Mouse (Mus musculus): ENCODE results near the gene Akap2. TPM values are rescaled to one million over a fixed set of nuclear protein-coding genes. Genes with fewer than 3 reads are reported as not detected.

Akap2 gene
- polyA plus RNA-seq, 1 experiment from 2014 or later = 38.2 TPM

DNA sequence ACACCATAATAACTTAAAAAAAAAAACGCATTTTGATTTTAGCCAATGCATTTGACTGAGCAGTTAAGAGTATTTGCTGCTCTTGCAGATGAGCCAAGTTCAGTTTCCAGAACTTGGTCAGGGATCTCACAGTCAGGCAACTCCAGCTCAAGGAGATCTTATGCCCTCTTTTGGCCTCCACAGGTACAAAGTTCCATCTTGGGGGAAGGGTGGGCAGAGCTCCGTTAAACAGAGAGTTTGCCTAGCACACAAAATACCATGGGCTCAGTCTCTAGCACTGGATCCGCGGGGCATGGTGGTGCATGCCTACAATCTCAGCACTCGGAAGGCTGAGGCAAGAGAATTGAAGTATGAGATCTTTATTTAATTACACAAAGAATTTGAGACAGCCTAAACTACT lies 14.9 kb downstream of the Akap2 start:
- 88% methylated on average over 5 of the region's 5 CpGs for WGBS
- DNase-seq (ENCODE audit: low spot score) (no peak), ATAC-seq (ENCODE audit: low FRiP score) (no peak)
- H3K4me3 ChIP-seq (ENCODE audit: low read depth, low read length) = no peak overlapping the region
- no peak overlapping the region for H3K9ac ChIP-seq (ENCODE audit: low read depth, low read length)
- H3K27ac ChIP-seq (ENCODE audit: low read depth, low read length) = no peak overlapping the region
- no peaks in the 10 kb centered on the region for H3K36me3 ChIP-seq (ENCODE audit: control insufficient read depth, insufficient read depth, low read length)
- H3K27me3 ChIP-seq (ENCODE audit: control insufficient read depth, insufficient read depth, low read length) = no peaks in the 10 kb centered on the region
- no peaks in the 10 kb centered on the region for H3K9me3 ChIP-seq (ENCODE audit: control insufficient read depth, low read length)
- H3K4me2 ChIP-seq (replicated peaks; ENCODE audit: low read depth, low read length) = no peak overlapping the region
- H3K4me1 ChIP-seq (replicated peaks; ENCODE audit: control insufficient read depth, insufficient read depth, low read length) = no peaks in the 10 kb centered on the region

DNA sequence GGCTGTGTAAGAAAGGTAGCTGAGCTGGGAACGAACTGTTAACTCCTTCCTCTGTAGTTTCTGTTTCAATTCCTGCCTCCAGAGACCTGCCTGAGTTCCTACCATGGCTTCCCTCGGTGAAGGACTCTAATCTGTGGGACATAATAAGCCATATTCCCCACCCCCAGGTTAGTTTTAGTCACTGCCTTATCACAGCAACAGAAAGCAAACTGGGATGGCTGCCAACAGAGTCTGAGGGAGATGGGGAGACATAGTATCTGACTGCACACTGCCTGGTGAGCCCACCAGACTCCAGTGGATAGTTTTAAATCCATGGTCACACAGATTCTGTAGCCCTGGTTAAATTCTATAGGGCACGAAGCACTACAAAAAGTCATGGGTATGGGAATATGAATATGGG lies 16.0 kb downstream of the Akap2 start:
- no peak for DNase-seq (ENCODE audit: low spot score)
- WGBS = 87% methylated on average over 3 of the region's 3 CpGs
- H3K9me3 ChIP-seq (ENCODE audit: control insufficient read depth, low read length) = no peaks in the 10 kb centered on the region
- H3K36me3 ChIP-seq (ENCODE audit: control insufficient read depth, insufficient read depth, low read length) = no peaks in the 10 kb centered on the region
- no peaks in the 10 kb centered on the region for H3K27me3 ChIP-seq (ENCODE audit: control insufficient read depth, insufficient read depth, low read length)
- H3K4me2 ChIP-seq (replicated peaks; ENCODE audit: low read depth, low read length) = no peak overlapping the region
- no peak overlapping the region for H3K9ac ChIP-seq (ENCODE audit: low read depth, low read length)
- H3K27ac ChIP-seq (ENCODE audit: low read depth, low read length) = no peak overlapping the region
- H3K4me3 ChIP-seq (ENCODE audit: low read depth, low read length) = no peak overlapping the region
- no peak for ATAC-seq (ENCODE audit: low FRiP score)
- no peaks in the 10 kb centered on the region for H3K4me1 ChIP-seq (replicated peaks; ENCODE audit: control insufficient read depth, insufficient read depth, low read length)

DNA sequence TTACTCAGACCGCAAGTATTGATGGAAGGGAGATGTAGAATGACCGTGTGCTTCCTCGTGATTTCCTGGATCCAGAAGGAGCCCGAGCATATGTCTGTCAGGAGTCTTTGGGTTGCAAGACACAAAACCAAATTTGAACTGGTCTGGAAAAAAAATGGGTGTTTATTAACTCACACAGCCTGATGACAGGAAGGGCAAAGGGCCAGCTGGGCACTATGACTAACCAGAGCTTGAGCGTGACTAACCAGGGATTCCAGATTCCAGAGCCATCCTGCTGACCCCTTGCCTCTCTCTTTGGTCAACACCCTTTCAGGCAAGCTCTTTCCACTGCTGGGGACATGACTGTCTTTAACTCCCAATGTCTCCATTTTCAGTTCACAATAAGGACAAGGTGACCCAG lies 18.0 kb downstream of the Akap2 start:
- Histone ChIP-seq H3K36me3 (ENCODE audit: control insufficient read depth, insufficient read depth, low read length) (no peaks in the 10 kb centered on the region), H3K4me3 (ENCODE audit: low read depth, low read length) (no peak overlapping the region), H3K4me2 (replicated peaks; ENCODE audit: low read depth, low read length) (no peak overlapping the region), H3K9me3 (ENCODE audit: control insufficient read depth, low read length) (no peaks in the 10 kb centered on the region), H3K4me1 (replicated peaks; ENCODE audit: control insufficient read depth, insufficient read depth, low read length) (no peaks in the 10 kb centered on the region), H3K27me3 (ENCODE audit: control insufficient read depth, insufficient read depth, low read length) (no peaks in the 10 kb centered on the region), H3K9ac (ENCODE audit: low read depth, low read length) (no peak overlapping the region), H3K27ac (ENCODE audit: low read depth, low read length) (no peak overlapping the region)
- ATAC-seq (ENCODE audit: low FRiP score) (no peak), DNase-seq (ENCODE audit: low spot score) (no peak)
- 86% methylated on average over 5 of the region's 5 CpGs for WGBS

DNA sequence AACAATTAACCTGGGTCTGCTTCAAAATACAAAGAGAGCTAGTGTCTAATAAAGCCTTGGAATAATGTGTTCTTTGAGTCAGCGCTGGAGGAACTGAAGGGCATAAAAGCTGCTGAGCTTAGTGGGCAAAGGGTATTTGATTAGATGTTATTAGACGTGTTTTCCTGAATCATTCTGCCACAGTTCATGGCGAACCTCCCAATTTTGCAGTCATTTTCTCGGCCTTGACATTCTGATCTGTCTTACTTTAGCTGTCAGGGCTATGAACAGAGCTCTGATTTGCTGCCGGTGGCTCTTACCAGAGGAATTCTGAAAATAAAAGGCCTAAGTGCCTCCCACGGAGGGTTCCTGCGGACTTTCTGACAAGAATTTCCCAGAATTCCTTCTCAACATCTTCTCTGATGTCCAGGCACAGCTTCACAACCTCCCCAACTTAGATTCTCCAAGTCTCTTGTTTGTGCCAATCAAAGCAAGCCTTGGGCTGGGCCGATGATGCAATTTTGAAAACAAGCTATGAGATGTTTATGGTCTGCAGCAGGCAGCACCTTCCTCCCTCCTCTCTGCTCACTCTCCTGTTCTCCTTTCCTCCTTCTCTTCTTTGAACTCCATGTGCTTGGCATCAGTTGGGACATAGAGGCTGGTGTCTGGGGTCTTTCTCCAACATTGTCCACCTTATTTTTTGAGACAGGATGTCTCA lies 21.5 kb downstream of the Akap2 start:
- no peak overlapping the region for H3K27ac ChIP-seq (ENCODE audit: low read depth, low read length)
- no peaks in the 10 kb centered on the region for H3K9me3 ChIP-seq (ENCODE audit: control insufficient read depth, low read length)
- H3K4me3 ChIP-seq (ENCODE audit: low read depth, low read length) = no peak overlapping the region
- ATAC-seq (ENCODE audit: low FRiP score) (no peak), DNase-seq (ENCODE audit: low spot score) (no peak)
- no peaks in the 10 kb centered on the region for H3K4me1 ChIP-seq (replicated peaks; ENCODE audit: control insufficient read depth, insufficient read depth, low read length)
- no peak overlapping the region for H3K9ac ChIP-seq (ENCODE audit: low read depth, low read length)
- H3K4me2 ChIP-seq (replicated peaks; ENCODE audit: low read depth, low read length) = no peak overlapping the region
- WGBS = 48% methylated on average over 8 of the region's 8 CpGs
- H3K27me3 ChIP-seq (ENCODE audit: control insufficient read depth, insufficient read depth, low read length) = no peaks in the 10 kb centered on the region
- H3K36me3 ChIP-seq (ENCODE audit: control insufficient read depth, insufficient read depth, low read length) = no peaks in the 10 kb centered on the region

DNA sequence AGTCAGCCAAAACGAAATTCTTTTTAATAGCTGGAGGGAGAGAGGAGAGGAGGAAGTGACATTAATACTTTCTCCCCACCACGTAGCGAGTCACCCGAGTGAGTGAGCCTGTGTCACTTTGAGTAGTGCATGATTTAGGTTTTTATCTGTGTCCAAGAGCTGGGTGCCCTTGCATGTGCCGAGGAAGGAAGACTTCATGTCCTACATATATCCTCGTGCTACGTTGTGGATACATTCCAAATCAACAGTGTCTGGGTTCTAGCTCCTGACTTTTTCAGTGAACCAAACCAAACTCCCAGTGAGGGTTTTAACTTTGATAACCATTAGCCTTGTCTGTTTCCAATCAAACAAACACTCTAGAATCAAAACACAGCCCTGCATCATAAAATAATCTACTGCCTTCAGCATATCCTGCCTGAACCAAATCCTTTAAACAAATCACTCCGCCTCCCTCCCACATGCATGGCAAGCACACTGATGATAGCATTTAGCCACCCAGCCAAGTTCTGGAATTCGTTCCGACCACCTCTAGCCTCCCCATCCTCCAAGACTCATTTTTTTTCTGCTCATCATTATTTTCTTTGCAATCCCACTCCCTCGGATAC lies 26.0 kb downstream of the Akap2 start:
- H3K27me3 ChIP-seq (ENCODE audit: control insufficient read depth, insufficient read depth, low read length) = no peaks in the 10 kb centered on the region
- no peaks in the 10 kb centered on the region for H3K4me1 ChIP-seq (replicated peaks; ENCODE audit: control insufficient read depth, insufficient read depth, low read length)
- H3K36me3 ChIP-seq (ENCODE audit: control insufficient read depth, insufficient read depth, low read length) = no peaks in the 10 kb centered on the region
- no peak for DNase-seq (ENCODE audit: low spot score)
- no peak overlapping the region for H3K4me2 ChIP-seq (replicated peaks; ENCODE audit: low read depth, low read length)
- H3K9ac ChIP-seq (ENCODE audit: low read depth, low read length) = no peak overlapping the region
- no peak for ATAC-seq (ENCODE audit: low FRiP score)
- no peak overlapping the region for H3K4me3 ChIP-seq (ENCODE audit: low read depth, low read length)
- H3K27ac ChIP-seq (ENCODE audit: low read depth, low read length) = no peak overlapping the region
- 88% methylated on average over 11 of the region's 11 CpGs for WGBS
- H3K9me3 ChIP-seq (ENCODE audit: control insufficient read depth, low read length) = no peaks in the 10 kb centered on the region

DNA sequence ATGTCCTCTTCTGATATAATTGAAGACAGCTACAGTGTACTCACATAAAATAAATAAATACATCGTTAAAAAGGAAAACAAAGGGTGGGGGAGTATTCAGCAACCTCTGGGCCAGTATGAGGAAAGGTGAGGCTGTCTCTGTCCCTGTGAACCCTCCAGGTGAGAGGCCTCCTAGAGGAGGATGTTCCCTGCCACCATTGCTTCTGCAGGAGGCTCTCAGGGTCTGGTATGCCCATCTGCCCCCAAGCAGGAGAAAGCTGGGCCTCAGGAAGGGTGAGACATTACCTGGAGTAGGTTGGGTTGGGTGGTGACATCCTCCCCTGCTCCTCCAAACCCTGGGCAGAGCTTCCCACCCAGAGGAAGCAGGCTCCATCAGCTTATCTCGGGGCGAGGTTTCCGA lies 33.2 kb downstream of the Akap2 start:
- DNase-seq (ENCODE audit: low spot score) (no peak), ATAC-seq (ENCODE audit: low FRiP score) (no peak)
- no peak overlapping the region for H3K4me2 ChIP-seq (replicated peaks; ENCODE audit: low read depth, low read length)
- H3K4me3 ChIP-seq (ENCODE audit: low read depth, low read length) = no peak overlapping the region
- no peaks in the 10 kb centered on the region for H3K9me3 ChIP-seq (ENCODE audit: control insufficient read depth, low read length)
- WGBS = 91% methylated on average over 4 of the region's 4 CpGs
- no peaks in the 10 kb centered on the region for H3K36me3 ChIP-seq (ENCODE audit: control insufficient read depth, insufficient read depth, low read length)
- H3K27ac ChIP-seq (ENCODE audit: low read depth, low read length) = no peak overlapping the region
- no peaks in the 10 kb centered on the region for H3K27me3 ChIP-seq (ENCODE audit: control insufficient read depth, insufficient read depth, low read length)
- H3K9ac ChIP-seq (ENCODE audit: low read depth, low read length) = no peak overlapping the region
- H3K4me1 ChIP-seq (replicated peaks; ENCODE audit: control insufficient read depth, insufficient read depth, low read length) = no peaks in the 10 kb centered on the region

DNA sequence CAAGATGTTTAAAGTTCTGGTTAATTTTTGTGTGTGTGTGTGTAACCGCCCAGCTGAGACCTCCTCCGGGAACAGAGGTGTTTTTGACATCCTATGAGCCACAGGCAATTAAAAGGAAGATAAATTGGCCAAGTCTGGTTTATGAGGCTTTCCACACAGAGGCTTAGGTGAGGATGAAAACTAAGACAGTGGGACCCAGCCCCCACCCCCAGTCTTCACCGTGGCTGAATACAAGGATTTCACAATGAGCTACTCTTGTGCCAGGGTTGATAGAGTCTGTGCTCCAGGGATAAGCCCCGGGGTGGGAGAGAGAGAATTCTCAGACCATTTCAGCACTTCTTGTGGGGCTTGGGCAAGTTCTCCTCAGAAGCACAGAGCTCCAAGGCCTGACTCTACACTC lies 33.6 kb downstream of the Akap2 start:
- ATAC-seq (ENCODE audit: low FRiP score) (no peak), DNase-seq (ENCODE audit: low spot score) (no peak)
- H3K9ac ChIP-seq (ENCODE audit: low read depth, low read length) = no peak overlapping the region
- H3K9me3 ChIP-seq (ENCODE audit: control insufficient read depth, low read length) = no peaks in the 10 kb centered on the region
- H3K27me3 ChIP-seq (ENCODE audit: control insufficient read depth, insufficient read depth, low read length) = no peaks in the 10 kb centered on the region
- no peaks in the 10 kb centered on the region for H3K4me1 ChIP-seq (replicated peaks; ENCODE audit: control insufficient read depth, insufficient read depth, low read length)
- WGBS = 69% methylated on average over 4 of the region's 4 CpGs
- no peak overlapping the region for H3K4me3 ChIP-seq (ENCODE audit: low read depth, low read length)
- no peak overlapping the region for H3K4me2 ChIP-seq (replicated peaks; ENCODE audit: low read depth, low read length)
- no peaks in the 10 kb centered on the region for H3K36me3 ChIP-seq (ENCODE audit: control insufficient read depth, insufficient read depth, low read length)
- no peak overlapping the region for H3K27ac ChIP-seq (ENCODE audit: low read depth, low read length)

DNA sequence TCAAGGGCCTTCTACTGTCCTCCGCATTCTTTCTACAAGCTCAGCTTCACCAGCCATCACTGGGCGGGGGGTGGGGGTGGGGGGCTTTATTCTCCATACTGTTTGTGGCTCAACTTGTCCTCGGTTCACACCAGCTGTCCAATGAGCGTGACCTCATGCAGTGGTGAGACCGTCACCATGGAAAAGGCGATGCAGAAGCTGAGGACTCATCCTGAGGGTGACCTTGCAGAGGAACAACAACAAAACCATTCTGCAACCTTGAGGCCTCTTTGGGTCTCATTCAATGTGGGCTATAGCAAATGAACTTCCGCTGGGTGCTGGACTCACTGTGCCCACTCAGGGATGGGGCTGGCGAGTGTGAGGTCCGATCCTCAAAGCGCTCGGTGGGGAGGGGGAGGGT lies 34.1 kb downstream of the Akap2 start:
- H3K27ac ChIP-seq (ENCODE audit: low read depth, low read length) = no peak overlapping the region
- no peak overlapping the region for H3K4me2 ChIP-seq (replicated peaks; ENCODE audit: low read depth, low read length)
- DNase-seq (ENCODE audit: low spot score) (no peak), ATAC-seq (ENCODE audit: low FRiP score) (no peak)
- no peak overlapping the region for H3K9ac ChIP-seq (ENCODE audit: low read depth, low read length)
- no peaks in the 10 kb centered on the region for H3K27me3 ChIP-seq (ENCODE audit: control insufficient read depth, insufficient read depth, low read length)
- no peaks in the 10 kb centered on the region for H3K9me3 ChIP-seq (ENCODE audit: control insufficient read depth, low read length)
- no peak overlapping the region for H3K4me3 ChIP-seq (ENCODE audit: low read depth, low read length)
- no peaks in the 10 kb centered on the region for H3K36me3 ChIP-seq (ENCODE audit: control insufficient read depth, insufficient read depth, low read length)
- H3K4me1 ChIP-seq (replicated peaks; ENCODE audit: control insufficient read depth, insufficient read depth, low read length) = no peaks in the 10 kb centered on the region
- 96% methylated on average over 11 of the region's 11 CpGs for WGBS

DNA sequence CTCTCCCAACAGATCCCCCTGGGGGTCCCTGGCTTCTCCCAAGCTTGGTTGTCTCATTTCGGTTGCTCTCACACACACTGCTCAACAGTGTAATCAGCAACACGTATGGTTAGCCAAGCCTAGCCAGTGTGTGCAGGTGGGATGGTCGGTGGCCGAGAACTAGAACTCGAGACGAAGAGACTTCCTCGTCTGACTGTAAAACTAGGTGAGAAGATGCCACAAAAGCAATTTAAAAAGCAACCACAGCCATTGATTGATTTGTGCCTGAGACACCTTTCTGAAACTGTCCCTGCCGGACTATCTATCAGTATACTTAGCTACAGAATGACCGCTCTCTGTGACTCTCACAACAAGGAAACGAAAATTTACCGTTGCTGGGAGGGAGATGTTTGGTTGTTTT lies 37.6 kb downstream of the Akap2 start:
- Histone ChIP-seq H3K36me3 (ENCODE audit: control insufficient read depth, insufficient read depth, low read length) (no peaks in the 10 kb centered on the region), H3K27ac (ENCODE audit: low read depth, low read length) (no peak overlapping the region), H3K27me3 (ENCODE audit: control insufficient read depth, insufficient read depth, low read length) (no peaks in the 10 kb centered on the region), H3K4me3 (ENCODE audit: low read depth, low read length) (no peak overlapping the region), H3K9ac (ENCODE audit: low read depth, low read length) (no peak overlapping the region), H3K4me2 (replicated peaks; ENCODE audit: low read depth, low read length) (no peak overlapping the region), H3K9me3 (ENCODE audit: control insufficient read depth, low read length) (no peaks in the 10 kb centered on the region), H3K4me1 (replicated peaks; ENCODE audit: control insufficient read depth, insufficient read depth, low read length) (no peaks in the 10 kb centered on the region)
- WGBS = 92% methylated on average over 11 of the region's 11 CpGs
- ATAC-seq (ENCODE audit: low FRiP score) = no peak
- DNase-seq (ENCODE audit: low spot score) = no peak
